Mouse (Mus musculus): ENCODE data around the gene Eno2.

Gene Eno2

DNA sequence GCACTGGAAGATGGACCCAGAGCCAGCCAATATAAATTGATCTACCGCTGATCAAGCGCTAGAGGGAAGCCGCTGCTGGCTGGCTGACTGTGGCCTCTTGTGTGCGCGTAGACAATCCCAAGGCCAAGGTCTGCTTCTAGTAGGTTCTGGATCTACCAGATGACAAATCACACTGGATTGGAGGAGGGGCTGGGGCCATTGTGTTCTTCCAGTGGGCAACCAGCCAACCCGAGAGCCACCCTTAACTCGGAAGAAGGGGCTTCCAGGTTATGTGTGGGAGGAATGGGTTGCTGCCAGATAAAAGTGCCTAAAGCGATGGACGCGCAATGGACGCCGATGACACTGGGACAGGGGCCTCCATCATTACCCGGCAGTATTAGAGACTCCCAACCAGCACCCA is 51.5 kb downstream of the Eno2 start:
- in situ Hi-C loops (cut with MboI, MseI), result no loop called here

GRCm38 (mm10) chr6:124716864-124717490 is 52.5 kb downstream of the Eno2 start:
- in situ Hi-C loops (cut with MboI, MseI), result no loop called here

- in situ Hi-C loops (cut with MboI, MseI), result loop anchor here (5.0 kb wide), 1 partner anchor 94 kb away; the partner anchor contains the start of gene Spsb2
These were observed 56.6 kb downstream of the Eno2 start for GRCm38 (mm10) chr6:124712918-124713317.

- in situ Hi-C loops (cut with MboI, MseI), result loop anchor here (5.0 kb wide), 1 partner anchor 95 kb away; the partner anchor contains the start of gene Spsb2
These were observed 57.4 kb downstream of the Eno2 start, which contains the start of the genes Emg1 and Phb2 for GRCm38 (mm10) chr6:124711824-124712782. Gene Emg1, minus strand, starts transcription at chr6:124712178. Gene Phb2, plus strand, starts transcription at chr6:124712336.
